Mouse (Mus musculus) adrenal gland, adult 8-10 months (tissue): Measurements from ENCODE around the gene Dtx3. TPM values are rescaled to one million over a fixed set of nuclear protein-coding genes. Genes with fewer than 3 reads are reported as not detected.

Experiments used
- DNase-seq: peaks from one replicate; pipeline ENCODE4 v3.0.0; 2022
- total RNA-seq, 4 experiments: library from RNA; stranded (reverse); gene quantifications; 2 replicates each; pipeline ENCODE4 v1.2.4; 2022

Gene Dtx3
- total RNA-seq = 100 to 1,000 TPM in 2 of 4 experiments, 10 to 100 TPM in 2; 61.1 to 158 (median 116) TPM

DNA sequence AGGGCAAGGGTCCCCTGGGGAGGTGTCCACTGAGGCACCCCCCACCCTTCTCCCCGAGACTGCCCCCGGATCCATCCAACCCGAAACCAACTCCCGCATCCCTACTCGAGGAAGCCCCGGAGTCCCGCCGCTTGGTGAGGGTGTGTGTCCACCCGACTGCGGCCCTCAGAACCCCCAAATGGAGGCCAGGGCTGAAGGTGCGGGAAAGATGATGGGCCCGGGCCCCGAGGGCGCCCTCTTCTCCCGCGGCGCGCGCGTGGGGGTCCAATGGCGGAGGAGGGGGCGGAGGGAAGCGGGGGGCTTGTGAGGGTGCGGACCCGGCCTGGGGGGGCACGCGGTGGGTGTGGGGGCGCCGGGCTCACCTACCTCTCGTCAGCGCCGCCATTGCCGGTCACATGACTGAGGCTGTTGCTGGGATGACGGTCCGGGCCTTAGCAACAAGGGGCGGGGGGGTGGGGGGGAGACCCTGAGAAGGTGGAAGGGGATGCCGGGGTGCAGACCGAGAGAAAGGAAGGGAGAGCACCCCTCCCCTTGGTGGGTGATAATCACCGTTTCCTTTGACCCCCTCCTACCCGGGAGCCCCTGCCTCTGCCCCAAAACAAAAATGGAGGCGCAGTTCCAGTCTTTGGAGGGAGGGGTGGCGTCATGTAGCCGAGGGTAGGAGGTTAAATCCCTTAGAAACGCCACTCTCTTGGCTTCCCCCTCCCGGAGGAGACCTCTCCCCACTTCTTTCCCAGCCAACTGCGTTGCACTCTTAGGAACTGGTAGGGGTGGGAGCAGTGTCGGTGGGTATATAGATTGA, at the start of gene Dtx3:
Dtx3 (minus strand) TSS at position 401 of the 802 bp plus-strand sequence.
- DNase-seq = no peak

DNA sequence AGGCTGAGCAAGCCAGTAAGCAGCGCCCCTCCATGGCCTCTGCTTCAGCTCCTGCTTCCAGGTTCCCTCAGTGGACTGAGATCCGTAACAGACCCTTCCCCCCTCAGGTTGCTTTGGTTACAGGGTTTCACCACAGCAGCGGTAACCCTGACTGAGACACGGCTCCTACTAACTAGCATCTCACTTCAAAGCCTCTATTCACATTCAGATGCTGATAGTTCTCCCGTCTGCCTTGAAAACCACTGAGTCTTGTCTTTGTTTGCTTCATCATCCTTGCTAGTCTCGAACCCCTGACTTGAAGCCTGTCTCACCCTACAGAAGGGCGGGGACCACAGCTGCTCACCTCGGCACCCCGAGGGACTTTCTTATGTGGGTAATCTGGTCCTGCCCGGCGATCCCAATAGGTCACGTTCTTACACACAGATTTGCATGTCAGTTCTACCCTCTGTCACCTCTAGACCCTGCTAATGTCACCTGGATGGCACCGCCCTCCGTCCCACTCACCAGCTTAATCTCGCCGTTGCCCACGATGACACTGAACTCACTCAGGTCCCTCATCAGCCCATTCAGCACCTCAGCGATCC, 42.8 kb upstream of the Dtx3 start:
- DNase-seq = no peak

DNA sequence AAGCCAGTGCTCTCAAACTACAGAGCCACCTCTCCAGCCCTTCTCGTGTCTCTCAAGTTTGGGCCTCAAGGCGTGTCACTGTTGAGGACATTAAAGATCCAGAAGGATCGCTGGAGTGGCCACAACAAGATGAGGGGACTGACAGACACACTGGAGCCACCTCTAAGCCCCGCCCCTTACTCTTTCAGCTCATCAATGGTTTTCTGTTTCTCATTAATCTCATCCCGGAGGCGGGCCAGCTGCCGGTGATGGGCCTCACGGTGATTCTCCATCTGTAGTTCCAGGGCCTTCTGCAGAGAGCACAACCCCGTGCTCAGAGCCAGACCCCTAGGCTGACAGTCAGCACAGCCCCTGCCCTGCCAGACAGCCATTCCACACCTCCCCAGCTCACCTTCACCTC, 41.0 kb upstream of the Dtx3 start:
- no peak for DNase-seq

DNA sequence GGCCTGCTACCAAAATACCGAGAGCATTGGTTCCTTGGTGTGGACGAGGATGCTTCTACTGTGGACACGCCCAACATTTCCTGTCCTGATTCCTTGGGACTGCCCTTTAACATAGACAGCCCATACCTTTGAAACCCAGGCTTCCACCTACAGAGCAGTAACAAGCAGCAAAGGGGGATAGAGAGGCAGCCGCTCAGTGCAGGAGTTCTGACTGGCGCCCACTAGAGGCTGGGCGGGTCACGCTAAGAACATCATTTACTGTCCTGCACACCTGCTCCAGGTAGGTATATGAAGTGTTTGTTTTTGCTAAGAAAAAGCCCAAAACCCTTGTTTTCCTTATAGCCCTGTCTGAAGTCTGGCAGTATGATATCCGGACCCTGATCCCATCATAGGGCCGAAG, 37.6 kb upstream of the Dtx3 start:
- no peak for DNase-seq

DNA sequence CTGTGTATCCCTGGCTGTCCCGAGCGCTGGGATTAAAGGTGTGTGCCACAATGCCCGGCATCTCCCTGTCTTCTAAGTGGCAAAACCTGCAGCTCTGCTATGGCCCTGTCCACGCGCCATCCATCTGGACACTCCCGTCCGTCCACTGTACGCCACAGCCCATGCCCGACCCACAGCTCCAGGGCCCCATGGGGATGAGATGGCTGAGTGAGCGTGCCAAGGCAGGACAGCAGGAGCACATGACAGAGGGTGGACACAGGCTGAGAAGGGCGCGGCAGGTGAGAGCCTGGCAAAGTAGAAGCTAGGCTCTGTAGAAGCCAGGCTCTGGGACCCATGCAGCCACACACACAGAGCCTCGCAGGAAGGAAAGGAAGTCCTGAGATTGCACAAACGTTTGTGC, 36.2 kb upstream of the Dtx3 start:
- no peak for DNase-seq

DNA sequence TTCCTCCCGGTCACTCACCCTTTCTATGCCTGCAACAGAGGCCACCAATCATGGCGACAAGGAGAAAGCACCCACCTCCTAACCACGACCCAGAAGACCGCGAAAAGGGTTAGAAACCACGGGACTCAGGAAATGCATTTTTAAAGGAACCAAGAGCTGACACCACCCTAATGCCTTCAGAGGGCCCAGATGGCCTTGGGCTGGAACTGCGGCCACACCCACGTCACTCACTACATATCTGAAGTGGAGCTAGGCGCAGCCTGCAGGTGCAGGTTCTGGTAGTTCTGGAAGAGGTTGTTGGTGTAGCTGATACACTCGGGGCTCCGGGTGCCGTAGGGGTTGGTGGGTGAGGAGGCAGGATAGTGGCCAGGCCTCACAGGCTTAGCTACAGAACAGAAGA, 35.2 kb upstream of the Dtx3 start:
- no peak for DNase-seq

DNA sequence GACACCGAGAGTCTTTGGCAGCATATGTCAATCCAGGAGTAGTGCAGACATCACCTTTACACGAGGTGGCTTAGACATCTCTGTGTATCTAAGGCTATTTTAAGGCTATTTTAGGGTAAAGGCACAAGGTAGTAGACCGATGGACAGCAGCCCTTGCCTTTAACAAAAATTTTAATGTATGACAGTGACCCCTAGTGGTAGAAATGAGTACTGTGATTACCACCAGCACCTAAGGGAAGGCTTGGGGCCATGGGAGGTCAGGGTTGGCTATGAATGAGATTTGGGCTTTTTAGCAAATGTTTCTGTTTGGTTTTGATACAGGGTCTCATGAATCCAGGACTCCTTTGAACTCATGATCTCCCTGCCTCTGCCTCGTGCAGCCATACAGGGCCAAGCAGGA, 33.4 kb upstream of the Dtx3 start:
- no peak for DNase-seq

DNA sequence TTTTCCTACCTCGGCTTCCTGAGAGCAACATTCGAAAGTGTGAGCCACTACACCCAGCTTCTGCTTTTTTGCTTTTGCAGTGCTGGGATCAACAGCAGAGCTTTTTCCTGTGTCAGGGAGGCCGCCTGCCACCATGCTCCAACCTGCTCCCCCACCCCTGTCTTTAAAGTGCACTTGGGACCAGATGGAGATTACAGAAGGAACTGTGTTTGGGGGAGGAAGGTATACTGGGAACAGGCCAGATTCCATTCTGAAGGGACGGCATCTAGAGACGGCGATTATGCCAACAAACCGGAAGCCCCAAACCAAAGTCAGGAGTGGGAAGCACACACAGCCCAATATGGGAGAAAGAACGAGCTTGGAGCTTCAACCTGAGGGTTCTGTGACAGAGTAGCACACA, 31.6 kb upstream of the Dtx3 start:
- no peak for DNase-seq

DNA sequence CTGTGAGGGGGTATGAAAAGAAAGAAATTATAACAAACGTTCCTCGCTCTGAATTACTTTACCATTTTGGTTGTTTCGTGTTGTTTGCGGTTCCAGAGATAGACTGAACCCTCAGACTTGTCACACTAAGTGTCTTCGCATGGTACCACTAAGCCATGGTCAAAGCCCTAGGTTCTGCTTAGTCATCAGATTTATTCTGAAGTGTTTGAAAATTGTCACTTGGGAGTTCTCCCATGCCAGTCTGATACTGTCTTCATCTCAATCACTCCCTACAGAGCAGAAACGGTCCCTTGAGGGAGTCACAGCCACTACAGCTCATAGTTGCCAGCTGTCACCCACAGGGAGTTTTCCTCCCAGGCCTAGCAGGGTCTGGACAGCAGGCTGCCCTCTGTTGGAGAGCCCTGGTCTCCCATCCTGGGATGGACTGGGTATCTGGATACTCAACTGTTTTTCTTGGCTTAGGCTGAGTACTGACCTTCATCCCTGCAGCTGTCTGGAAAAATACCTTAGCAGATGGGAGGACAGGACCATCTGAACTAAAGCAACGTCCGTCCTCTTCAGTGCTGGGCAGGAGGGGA, 30.9 kb upstream of the Dtx3 start:
- DNase-seq = peak; percentile 31

DNA sequence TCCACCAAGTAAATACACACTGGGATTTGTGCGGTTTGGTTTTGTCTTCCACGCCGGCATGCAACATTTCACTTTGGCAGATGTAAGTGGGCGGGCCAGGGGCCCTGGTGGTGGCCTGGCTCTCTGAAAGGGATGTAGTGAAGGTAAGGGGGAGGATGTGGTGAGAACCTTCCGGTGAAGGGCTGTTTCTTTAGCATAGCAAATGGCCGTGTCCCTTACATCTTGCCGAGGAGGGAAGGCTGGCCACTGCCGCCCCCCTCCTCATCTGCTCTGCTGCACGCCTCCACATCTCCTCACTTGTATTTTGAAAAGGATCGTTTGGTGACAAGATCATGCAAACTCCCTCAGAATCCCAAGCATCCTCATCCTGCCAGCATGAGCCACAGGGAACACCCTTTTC, 30.2 kb upstream of the Dtx3 start:
- DNase-seq = no peak

DNA sequence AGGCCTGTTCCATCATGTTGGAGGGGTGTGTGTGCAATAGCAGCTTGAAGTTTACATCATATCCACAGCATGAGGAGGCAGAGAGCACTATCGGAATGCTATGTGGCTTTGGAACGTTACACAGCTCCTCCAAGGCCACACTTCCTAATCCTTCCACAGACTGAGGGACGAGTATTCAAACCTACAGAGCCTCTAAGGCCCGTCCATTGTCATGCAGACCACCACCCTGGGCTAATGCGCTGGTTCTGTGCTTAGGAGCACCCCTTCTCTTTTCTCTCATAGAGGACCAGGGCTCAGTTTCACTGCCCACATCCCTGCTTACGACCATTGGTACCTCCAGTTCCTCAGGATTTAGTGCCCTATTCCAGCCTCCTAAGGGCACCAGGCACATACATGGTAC, 29.7 kb upstream of the Dtx3 start:
- no peak for DNase-seq

DNA sequence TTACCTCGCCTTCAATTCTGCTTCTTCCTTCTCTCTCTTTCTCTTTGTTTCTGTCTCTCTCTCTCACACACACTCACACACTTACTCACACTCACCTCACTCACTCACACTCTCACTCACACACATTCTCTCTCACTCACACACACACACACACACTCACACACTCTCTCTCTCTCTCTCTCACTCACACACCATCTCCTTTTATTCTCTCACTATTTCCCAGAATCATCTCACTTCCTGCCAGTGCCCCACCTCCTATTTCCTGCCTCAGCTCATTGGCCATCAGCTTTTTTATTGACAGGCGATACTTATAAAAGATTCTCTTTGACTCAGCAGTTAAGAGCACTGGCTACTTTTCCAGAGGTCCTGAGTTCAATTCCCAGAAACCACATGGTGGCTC, 22.8 kb upstream of the Dtx3 start:
- no peak for DNase-seq

DNA sequence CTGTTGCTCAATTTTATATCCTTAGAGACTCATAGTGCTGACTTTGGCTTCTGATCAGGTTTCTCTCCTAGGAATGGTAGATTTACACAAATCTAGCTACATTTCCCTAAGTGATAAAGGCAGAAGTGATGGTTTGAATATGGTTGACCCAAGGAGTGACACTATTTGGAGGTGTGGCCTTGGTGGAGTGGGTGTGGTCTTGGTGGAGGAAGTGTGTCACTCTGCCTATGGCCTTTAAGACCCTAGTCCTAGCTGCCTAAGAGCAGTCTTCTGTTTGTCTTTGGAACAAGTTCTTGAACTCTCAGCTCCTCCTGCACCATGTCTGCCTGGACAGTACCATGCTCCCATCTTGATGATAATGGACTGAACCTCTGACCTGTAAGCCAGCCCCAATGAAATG, 21.6 kb upstream of the Dtx3 start:
- no peak for DNase-seq

DNA sequence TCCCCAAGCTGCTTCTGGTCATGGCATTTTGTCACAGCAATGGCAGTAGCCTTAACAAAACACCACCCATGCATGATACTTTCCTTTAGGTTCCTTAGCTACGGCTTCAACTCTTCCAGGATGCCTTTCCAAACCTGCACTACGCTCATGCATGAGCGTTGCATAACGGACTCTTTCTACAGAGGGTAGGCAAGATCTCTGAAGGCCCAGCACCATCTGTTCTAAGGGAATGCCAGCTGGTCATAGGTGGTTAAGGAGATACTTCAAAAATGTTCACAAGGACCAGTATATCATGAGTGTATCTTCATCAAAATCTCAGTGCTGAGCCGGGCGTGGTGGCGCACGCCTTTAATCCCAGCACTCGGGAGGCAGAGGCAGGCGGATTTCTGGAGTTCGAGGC, 20.9 kb upstream of the Dtx3 start:
- no peak for DNase-seq

DNA sequence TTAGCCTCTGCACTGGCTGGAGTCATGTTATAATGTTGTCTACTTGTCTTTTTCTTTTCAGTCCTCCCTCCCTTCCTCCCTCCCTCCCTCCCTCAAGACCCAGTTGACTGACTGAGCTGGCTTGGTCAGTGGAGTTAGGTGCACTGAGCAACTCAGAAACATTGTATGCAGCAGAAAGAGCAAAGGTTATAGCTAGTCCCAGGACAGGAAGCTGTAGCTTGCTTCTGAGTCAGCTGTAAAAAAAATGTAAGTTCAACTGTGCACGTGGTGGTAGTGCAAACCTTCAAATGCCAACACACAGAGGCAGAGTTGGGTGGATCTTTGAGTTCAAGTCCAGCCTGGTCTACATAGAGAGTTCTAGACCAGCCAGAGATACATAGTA, 18.9 kb upstream of the Dtx3 start:
- no peak for DNase-seq

DNA sequence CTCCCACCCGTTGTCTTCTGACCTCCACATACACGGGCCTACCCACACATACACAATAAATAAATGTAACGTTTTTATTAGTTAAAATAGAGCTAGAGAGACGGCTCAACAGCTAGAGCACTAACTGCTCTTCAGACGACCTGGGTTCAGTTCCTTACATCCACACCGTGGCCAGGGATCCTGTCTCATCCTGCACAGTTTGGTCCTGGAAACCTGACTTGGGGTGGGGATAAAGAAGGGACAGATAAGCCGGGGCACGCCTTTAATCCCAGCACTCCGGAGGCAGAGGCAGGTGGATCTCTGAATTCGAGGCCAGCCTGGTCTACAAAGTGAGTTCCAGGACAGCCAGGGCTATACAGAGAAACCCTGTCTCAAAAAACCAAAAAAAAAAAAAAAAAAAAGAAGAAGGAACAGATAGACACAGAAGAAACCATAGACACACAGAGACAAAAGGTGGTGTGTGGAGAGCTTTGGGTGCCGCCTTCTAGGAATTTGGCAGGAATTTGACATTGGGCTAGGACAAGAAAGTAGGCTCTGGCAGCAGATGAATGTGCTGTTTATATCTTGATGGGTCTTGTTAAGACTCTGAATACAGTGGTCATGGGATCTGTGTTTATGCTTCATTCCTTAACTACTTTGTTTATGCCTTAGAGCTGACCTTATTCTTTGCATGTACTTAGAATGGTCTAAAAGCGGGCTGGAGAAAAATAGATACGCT, 18.3 kb upstream of the Dtx3 start:
- no peak for DNase-seq

DNA sequence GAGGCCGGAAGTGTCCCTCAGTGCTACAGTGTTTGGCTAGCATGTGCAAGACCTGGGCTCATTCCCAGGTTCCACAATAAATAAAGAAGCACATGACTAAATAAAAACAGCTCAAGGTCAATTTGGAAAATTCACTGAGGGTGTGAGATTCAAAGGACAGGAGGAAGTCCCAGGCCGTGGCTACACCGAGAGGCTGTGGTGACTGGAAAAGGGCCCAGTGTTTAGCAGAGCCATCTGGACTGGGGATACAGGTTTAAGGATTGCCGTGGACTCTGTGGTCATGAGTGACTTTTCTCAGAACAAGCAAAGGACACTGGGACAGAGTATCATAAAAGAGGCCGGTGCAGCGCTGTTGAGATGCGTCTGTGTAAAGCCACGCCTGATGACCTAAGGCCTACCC, 17.7 kb upstream of the Dtx3 start:
- DNase-seq = no peak

DNA sequence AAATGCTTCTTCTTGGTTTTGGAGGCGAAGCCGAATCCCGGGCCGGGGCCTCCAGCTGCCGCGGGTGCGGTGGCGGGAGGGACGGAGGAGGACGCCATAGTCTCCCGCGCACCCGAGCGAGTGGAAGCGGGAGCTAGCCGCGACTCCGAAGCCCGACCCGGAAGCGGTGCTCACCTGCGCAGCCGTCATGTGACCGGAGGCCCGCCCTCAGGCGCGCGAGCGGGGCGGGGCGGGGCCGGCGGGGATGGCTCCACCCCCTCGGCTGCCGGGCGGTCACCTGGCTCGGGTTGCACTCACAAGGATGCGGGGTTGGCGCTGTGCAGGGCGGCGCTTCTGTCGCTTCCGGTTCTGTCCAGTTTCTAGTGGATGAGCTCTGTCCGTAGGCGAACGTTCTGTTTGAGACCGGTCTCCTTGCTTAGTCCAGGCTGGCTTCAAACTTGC, 15.9 kb upstream of the Dtx3 start, which contains the start of gene Pip4k2c:
Pip4k2c (minus strand) TSS at position 172 of the 441 bp plus-strand sequence.
- peak; percentile 89 for DNase-seq

DNA sequence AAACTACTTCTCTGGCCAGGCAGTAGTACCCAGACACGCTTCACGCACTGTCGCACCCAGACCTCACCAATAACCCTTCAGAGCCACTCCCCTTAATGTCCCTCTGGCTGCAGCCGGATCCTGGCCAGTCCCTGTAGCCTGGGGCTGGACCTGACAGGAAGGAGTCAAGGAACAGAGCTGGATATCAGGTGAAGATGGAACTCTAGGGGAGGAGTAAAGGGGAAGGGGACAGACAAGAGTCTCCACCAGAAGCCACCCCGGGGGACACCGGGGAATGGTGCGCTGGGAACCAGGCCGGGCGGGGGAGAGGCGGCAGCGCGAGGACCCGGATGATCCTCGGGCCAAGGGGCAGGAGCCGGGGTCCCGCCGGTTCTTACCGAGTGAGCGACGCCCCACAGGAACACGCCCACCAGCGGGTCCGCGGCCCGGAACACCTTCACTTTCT, 15.5 kb upstream of the Dtx3 start:
- DNase-seq = no peak

DNA sequence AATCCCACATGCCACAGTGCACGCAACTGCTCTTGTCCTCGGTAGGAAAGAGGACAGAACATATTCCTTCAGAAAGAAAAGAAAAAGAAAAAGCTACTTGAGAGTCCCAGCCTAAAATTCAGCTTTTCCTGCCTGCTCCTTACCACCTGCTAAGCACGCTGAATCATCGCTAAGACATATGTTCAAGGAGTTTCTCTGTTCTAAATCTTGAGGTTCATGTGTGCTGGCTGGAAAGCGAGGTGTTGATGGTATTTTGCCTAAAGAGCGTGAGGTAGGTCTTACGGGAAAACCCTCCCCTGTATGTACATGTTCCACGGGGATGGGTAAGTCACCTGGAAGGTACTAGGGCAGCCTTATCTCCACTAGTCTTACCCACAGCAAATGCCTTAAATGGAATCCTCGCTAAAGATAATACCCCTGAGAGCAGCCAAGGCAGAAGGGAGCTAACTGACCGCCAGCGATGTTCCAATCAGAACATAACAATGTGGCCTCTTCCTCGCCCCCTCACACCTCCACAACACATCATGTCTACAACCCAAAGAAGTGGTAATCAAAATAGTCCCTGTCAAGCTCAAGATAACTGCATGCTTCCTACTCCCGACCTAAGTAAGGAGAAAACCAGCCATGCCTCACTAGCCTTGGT, 14.5 kb upstream of the Dtx3 start:
- no peak for DNase-seq

DNA sequence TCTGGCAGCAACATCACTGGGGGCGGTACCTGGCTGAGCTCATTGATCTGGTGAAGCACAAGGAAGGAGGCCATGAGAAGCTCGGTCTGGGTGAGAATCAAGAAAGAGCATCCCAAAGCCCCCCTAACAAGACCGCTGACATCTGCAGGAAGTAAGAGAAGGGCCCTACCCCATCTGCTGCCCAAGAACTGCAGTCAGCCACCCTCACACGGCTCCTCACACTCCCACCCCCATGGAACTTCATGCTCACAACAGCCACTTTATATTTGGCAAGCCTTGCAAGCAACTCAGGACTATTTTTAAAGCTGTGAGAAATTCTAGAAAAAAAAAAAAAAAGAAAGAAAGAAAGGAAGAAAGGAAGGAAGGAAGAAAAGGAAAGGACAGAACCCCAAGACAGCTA, 13.4 kb upstream of the Dtx3 start:
- no peak for DNase-seq

DNA sequence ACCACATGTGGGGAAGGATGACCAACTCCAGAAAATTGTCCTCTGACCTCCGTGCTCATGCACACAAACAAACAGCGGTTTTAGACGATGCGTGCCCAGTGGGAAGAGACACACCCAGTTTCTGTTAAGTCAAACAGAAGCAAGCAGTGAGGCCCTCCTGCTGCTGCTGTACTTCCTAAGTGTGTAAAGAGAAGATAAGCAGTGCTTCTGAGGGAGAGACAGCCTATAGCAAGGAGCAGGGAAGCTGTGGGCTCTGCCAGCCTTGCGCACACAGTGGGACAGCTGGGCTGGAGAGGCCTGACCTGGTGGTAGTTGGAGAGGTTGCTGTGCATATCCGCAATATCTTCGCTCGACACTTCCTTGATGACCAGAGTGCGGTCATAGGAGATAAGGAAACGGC, 9.8 kb upstream of the Dtx3 start:
- DNase-seq = no peak

DNA sequence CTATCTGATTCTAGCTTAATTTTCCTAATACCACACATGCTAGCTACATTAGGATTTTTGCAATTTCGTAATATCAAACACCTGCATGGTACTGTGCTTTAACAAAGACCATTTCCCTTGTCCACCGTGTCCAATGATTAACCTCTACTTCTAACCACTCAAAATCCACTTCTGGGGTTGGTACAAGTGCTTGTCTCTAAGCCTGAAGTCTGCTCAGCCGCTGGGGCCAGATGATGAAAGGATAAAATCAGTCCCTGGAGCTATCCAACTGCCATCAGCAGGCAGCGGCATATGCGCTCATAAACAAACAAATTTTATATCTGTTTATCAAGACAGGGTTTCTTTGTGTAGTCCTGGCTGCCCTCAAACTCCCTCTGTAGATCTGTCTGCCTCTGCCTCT, 9.1 kb upstream of the Dtx3 start:
- no peak for DNase-seq
